Comparison of ENCODE assay signal across 8 mouse cellular contexts in genomic region chr16:97286717-97287116, GRCm38 (mm10).
DNase-seq lines count a peak whose midpoint lies in the region.

No protein-coding gene starts in this region.

- intact Hi-C loops in heart, postnatal 10 days (cut with DNase I) = no loop called here
- intact Hi-C loops in heart, postnatal 25 days (cut with DNase I) = no loop called here
- intact Hi-C loops in left cerebral cortex, postnatal 36 days (cut with DNase I) = loop anchor here (5.0 to 10.0 kb wide), 3 partner anchors 119 to 434 kb away; no protein-coding TSS in a partner anchor

- DNase-seq in heart, postnatal 10 days = peak; percentile 46 to 56
- DNase-seq in heart, postnatal 25 days (ENCODE audit: low spot score) = no peak
- peak; percentile 42 for DNase-seq in NIH3T3 (ENCODE audit: low read depth)
- peak; percentile 64 to 74 for DNase-seq in frontal cortex, adult 2 months (ENCODE audit: extremely low spot score in 1 of 2, low spot score in 1 of 2)
- DNase-seq in left cerebral cortex, postnatal 36 days (ENCODE audit: low spot score in 2 of 2) = peak; percentile 66 to 72
- DNase-seq in thymus, postnatal 36 days = no peak
- no peak for DNase-seq in spleen, postnatal 36 days (ENCODE audit: low spot score in 2 of 2)
- DNase-seq in T-cell, adult 2 months (ENCODE audit: low spot score) = no peak

Comparison
In these comparisons a context has a peak if more than half of its experiments do, and no peak if none do; other contexts are left out.
1. DNase-seq: peak in heart, postnatal 10 days (2 of 2), NIH3T3 (single experiment), frontal cortex, adult 2 months (2 of 2) and left cerebral cortex, postnatal 36 days (2 of 2); none in heart, postnatal 25 days (single experiment), thymus, postnatal 36 days (0 of 2), spleen, postnatal 36 days (0 of 2) and T-cell, adult 2 months (single experiment).